Mouse (Mus musculus) natural killer cell, adult 2 months (primary cell): ENCODE results near the gene Arl6ip1.
"Not testable (repeated sequence)": the region's sequence is repeated elsewhere in the genome, so short reads cannot be mapped to it uniquely, and the experiment has no call there.

Experiments
- DNase-seq, 2 experiments: peaks; one replicate each; pipeline ENCODE4 v3.0.0; 2022; ENCODE audit warnings: low spot score in 2 of 2

The Arl6ip1 gene

GRCm38 (mm10) chr7:118129430-118130041 lies at the start of gene Arl6ip1:
TSS of gene Arl6ip1 (minus strand) at chr7:118129662.
- DNase-seq = peak; percentile 97

- DNase-seq = no peak
Observed at GRCm38 (mm10) chr7:118175821-118176355, 46.4 kb upstream of the Arl6ip1 start.

- DNase-seq = not testable (repeated sequence)
Observed at GRCm38 (mm10) chr7:118170125-118170524, 40.7 kb upstream of the Arl6ip1 start.

GRCm38 (mm10) chr7:118163006-118163405 lies 33.5 kb upstream of the Arl6ip1 start:
- no peak for DNase-seq

DNA sequence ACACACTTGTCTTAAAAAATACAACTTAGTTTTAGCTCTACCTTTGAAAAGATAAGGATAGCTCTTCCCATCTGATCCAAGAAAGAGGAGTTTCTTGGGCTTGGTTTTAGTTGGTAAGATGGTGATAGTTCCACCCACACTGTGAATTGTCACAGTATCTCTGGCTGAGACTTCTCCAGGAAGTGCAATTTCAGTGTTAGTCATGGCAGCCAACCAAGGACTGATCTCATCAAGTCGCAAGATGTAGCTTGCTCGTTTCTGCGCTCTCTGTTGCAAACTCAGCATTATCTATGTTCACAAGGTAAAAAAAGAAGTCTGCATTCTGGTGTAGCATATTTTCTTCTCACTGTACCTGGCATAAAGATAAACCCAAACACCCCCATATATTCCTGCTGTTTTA lies 30.7 kb upstream of the Arl6ip1 start:
- no peak for DNase-seq

GRCm38 (mm10) chr7:118156461-118156860 lies 27.0 kb upstream of the Arl6ip1 start:
- no peak for DNase-seq

DNA sequence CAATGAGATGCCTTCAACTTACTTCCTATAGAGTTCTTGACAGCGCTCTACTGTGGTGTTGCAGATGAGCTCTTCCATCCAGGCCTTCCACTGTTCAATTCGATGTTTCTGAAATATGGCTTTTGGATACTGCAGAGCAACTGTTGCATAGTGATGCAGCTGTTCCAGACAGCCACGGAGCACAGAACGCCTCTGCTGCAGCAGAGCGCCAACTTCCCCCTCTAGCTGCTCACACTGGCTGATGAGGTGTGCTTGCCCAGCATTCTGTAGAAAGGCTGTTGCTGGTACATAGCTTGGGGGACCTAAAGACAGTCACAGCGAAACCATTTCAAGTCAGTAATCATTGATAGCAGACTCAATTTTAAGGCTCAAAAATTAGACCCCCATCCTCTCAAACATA lies 24.7 kb upstream of the Arl6ip1 start:
- no peak for DNase-seq

GRCm38 (mm10) chr7:118143602-118144001 lies 14.1 kb upstream of the Arl6ip1 start:
- no peak for DNase-seq

DNA sequence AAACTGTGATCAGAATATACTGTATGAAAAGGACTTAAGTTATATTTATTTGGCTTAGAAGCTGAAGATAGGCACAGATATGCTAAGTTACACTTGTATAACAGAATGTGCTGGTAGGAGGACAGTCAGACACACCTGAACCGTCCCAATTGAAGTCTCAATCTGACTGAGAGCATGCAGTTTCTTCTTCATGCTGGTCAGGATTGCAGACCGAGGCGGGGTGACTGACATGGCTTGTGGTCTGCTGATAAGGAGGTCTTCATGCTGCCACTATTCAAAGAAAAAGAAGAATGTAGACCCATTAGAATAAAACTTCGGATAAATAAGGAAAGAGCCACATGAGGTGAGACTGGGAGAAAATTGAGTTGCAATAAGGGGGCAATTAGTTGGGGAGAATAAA lies 13.7 kb upstream of the Arl6ip1 start:
- DNase-seq = no peak

DNA sequence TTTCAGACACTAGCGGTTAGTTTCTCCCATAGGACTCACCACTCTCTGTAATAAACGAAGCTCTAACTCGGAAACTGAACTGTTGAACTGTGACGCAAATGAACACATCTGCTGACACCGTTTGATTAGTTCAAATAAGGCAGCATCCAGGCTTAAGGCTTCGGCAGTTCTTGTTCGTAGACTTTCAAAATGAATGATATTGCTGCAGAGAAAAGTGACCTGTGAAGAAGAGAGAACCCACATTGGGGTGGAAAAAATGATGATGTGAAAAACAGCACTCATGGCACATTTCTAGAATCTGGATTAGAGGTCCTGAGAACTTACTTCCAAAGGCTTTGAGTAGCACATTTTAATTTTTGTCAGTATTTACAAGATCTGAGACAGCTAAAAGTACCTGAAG lies 11.8 kb upstream of the Arl6ip1 start:
- no peak for DNase-seq

DNA sequence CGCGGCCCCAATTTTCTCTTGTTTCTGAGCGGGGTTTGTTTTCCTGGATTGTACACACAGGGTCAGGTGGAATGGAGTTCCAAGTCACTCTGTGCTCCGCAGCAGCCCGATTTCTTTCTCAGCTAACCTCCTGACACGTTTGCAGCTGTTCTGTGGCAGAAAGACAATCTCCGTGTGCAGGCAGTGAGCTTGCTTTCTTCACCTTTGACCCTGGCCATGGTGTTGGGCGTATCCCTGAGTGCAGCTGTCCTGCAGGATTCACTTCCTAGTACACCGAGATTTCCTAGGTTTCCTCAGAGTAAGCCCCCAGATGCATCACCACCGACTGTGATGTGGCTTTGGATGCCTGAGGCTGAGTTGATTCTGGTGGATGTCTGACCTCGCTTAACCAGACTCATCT lies 5.7 kb upstream of the Arl6ip1 start:
- DNase-seq = no peak

DNA sequence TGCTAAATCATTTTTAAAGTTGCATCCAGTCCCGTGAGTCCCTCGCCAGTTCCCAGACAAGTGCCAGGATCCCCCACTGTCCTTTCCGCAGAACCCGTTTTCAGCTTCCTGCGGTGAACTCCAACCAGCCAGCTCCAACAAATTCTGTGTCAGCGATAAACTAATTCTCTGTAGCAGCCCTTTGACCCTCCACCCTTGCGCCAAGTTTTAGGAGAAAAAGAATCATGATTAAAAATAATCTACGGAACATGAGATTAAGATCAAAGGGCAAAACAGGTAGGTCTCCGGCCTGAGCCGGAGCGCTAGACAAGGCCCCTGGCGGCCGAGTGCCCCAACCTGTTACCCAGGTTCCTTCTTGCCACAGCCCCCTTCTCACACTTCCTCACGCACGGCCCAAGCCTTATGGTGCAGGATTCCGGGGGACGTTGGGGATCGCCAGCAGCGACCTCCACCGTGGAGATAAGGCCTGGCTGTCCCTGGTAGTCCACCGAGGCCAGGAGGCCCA lies 485 bp downstream of the Arl6ip1 start:
- no peak for DNase-seq

GRCm38 (mm10) chr7:118126219-118126875 lies 3.1 kb downstream of the Arl6ip1 start:
- no peak for DNase-seq

DNA sequence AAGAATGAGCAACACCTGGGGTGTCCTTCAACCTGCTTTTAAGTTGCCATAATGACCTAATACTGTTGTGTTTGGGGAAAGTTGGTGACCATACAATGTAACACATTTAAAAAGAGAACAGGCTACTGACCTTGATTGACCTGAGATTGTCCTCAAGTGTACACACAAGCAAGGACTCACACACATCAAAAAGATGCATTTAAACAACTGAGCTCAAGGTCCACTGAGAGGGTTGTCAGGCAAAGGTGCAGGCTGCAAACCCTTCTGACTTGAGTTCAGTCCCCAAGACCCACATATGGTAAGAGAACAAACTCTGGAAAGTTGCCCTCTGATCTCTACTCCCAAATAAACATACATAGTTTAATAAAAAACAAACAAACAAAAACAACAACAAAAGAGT lies 3.7 kb downstream of the Arl6ip1 start:
- DNase-seq = no peak

DNA sequence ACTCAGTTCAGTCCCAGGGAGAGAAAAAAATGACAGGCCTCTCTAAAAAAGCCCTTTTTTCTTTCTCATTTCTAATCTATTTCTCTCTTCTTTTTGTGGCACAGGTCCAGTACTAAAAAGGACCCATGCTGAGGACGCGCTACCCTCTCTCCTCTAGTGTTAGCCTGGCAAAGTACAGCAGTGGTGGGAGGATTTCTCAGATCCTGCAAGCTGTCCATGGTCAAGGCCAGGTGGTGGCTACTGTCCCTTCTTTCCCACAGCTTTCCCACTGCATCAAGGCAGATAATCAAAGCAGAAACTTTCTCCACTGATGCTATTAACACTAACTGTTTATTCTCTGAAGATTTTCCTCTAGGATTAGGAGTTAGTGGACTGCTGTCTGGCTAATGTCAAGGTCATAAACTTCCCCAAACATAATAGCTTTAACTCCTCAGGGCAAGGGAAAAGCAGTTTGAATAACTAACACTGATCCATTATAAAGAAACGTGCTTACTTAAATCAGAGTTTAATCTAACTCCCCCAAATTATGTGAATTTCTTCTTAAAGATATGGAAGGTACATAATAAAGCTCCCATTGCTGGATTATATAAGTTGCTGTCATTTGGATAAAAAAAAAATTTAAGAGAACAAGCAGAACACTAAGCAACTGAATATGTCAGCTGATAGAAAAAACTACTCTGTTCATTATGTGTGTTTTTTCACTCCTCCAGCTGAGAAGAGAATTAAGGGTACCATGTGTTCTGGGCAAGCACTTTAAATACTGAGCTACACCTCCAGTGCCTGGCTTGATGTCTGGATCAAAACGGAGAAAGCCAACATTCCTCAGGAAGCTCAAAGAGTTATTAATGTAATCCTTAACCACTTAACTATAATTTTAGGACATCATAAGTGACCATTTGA lies 5.7 kb downstream of the Arl6ip1 start:
- DNase-seq = no peak

GRCm38 (mm10) chr7:118122235-118122634 lies 7.2 kb downstream of the Arl6ip1 start:
- DNase-seq = no peak

GRCm38 (mm10) chr7:118120654-118121053 lies 8.8 kb downstream of the Arl6ip1 start:
- no peak for DNase-seq

- peak; percentile 66 to 75 for DNase-seq
Observed at GRCm38 (mm10) chr7:118119946-118120345, 9.5 kb downstream of the Arl6ip1 start.

DNA sequence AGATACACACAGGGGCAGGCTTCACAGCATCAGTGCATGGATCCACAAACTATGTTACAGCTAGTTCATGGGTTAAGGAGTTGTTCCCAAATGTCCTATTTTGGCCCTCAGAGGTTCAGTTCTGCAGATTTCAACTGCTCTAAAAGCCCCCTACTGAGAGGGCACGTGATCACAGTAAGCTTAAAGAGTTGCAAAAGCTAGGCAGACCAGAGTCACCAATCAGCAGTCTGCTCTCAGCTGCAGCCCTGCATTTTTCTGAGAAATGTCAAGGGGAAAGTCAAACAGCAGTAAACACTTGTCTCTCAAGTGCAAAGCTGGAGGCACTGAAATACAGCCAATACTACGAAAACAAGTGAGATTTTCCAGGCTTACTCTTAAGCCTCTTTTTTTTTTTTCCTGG lies 10.3 kb downstream of the Arl6ip1 start:
- DNase-seq = no peak

DNA sequence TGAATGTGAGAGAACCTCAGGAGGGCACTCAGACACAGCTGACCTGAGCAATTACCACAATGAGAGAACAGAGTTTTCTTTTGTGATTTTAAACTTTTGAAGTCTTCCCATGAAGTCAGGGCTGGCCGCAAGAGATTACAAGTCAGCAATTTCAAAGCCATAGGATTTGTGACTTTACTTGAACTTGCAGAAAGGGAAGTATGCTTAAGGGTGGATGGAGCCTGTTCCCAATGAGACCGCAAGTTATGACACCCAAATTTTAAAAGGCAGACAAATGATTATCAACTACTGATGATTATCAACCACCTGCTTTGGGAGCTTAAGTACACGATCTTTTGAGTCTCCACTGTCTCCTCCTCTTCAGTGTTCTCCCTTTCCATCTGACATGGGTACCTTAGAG lies 11.0 kb downstream of the Arl6ip1 start:
- DNase-seq = no peak

GRCm38 (mm10) chr7:118117539-118118210 lies 11.8 kb downstream of the Arl6ip1 start:
- DNase-seq = no peak
